Mouse (Mus musculus) ovary, postnatal 36 days (tissue): ENCODE data around the gene Tcl1.
"Not testable (repeated sequence)": the region's sequence is repeated elsewhere in the genome, so short reads cannot be mapped to it uniquely, and the experiment has no call there.

Source experiments
- DNase-seq: peaks from one replicate; pipeline ENCODE4 v3.0.0; 2022; ENCODE audit warnings: low spot score, mixed read lengths

Gene Tcl1

DNA sequence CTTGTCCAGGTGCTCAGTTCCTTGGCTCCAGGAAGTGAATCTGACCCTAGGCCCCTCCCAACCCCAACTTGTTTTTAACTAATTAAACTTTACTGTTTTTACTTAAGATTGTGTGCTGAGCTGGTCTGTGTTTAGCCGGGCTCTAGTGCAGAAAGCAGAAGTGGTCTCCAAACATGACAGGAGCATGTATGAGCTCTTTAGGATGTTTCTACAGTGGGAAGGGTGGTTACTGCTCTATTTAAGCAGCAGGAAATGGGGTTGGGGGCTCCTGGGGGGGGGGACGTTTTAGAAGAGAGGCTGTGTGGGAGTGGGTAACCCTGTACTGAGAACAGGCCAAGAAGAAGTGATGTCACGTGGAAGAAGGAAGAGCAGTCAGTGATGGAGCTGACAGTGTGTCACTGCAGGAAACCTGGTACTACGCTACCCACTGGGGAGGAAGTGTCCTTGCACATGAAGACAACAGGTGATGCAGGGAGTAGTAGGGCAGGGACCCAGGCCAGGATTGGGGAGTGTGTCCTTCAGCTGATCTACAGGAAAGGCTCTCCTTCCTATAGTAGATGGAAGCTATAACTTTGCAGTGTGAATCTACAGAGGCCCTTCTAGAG is 41.5 kb downstream of the Tcl1 start:
- not testable (repeated sequence) for DNase-seq

GRCm38 (mm10) chr12:105176044-105176443 is 46.5 kb downstream of the Tcl1 start, which contains the start of gene Tcl1b5:
TSS of gene Tcl1b5 (plus strand) at chr12:105176344.
- DNase-seq, result not testable (repeated sequence)

DNA sequence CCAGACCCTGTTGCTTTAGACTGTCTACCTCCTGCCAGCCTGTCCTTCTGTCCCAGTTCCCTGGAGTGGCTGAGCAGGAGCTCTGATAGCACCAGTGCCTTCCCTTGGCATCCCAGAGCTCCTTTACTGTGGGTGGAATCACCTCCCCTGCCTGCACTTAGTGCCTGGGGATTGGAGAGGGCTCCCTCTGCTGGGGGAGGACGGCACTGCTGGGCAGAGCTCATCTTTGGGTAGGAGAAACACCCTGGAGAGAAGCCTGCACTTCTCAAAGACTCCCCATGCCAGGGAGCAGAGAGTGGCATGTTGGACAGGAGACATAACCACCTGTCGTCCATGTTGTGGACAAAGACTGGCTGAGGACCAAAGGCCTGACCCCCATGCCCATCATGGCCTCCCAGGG is 48.3 kb downstream of the Tcl1 start:
- peak; percentile 59 for DNase-seq

- DNase-seq, result no peak
Measured at GRCm38 (mm10) chr12:105173366-105173765, 49.2 kb downstream of the Tcl1 start.
